ENCODE assay signal across 8 mouse cellular contexts in the genomic region with DNA sequence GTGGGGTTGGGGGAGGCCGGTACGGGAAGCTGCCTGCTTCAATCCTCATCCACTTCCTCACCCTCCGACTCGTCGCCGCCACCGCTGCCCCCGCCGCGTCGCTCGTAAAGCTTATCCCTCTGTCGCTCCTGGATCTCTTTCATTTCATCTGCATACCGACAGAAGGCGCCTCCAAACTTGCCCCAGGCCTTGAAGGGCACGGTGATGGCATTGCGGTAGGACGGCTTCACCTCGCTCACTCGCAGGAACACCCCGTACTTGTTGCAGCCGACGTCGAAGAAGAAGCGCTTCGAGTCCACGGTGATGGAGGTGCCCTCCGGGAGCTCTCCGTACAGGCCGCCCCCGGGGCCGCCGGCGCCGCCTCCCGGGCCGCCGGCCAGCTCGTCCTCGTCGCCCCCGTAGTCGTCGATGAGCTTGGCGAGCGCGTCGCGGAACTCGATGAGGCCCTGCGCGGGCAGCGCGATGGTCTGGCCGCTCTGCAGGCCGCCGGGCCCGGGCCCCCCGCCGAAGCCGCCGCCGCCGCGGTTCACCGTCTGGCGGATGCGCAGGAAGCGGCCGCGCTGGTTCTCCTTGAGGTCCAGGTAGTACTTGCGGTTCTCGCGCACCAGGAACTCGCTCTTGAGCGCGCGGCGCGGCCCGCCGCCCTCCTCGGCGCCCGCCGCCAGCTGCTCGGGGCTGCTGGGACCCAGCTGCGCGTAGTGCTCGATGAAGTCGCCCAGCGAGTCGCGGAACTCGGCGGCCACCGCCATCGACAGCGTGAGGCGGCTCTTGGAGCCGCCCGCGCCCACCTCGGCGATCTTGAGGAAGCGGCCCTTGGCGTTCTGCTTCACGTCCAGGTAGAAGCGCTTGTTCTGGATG. TPM values are rescaled to one million over a fixed set of nuclear protein-coding genes. Genes with fewer than 3 reads are reported as not detected.
A peak's percentile ranks its signal among the peaks of the same experiment; 100 is the strongest.
DNase-seq lines count a peak whose midpoint lies in the region; ATAC-seq and TF ChIP-seq lines count a peak whose summit lies in the region.

No protein-coding gene starts in this region.

- H3K27ac ChIP-seq in heart, embryonic 10.5 days = peak overlapping the region; percentile 94
- peak overlapping the region; percentile 98 for H3K27ac ChIP-seq in liver, embryonic 12.5 days

- peak overlapping the region; percentile 82 for H3K4me3 ChIP-seq in heart, embryonic 10.5 days
- H3K4me3 ChIP-seq in liver, embryonic 12.5 days = peak overlapping the region; percentile 99
- peak overlapping the region; percentile 63 for H3K4me3 ChIP-seq in myocyte

- peak; percentile 66 for ATAC-seq in erythroblast, adult 5-6 weeks (replicated peaks; ENCODE audit: low FRiP score, poor library complexity, severe bottlenecking)
- peak; percentile 44 for ATAC-seq in liver, embryonic 12.5 days

- H3K36me3 ChIP-seq in heart, embryonic 10.5 days = peaks cover 11% of the 10 kb centered on the region
- peaks cover 34% of the 10 kb centered on the region for H3K36me3 ChIP-seq in liver, embryonic 12.5 days
- peaks cover 29% of the 10 kb centered on the region for H3K36me3 ChIP-seq in myocyte (ENCODE audit: control insufficient read depth, insufficient read depth)

- no peaks in the 10 kb centered on the region for H3K27me3 ChIP-seq in heart, embryonic 10.5 days (ENCODE audit: insufficient read depth, poor library complexity, severe bottlenecking)
- no peaks in the 10 kb centered on the region for H3K27me3 ChIP-seq in liver, embryonic 12.5 days (replicated peaks)
- H3K27me3 ChIP-seq in myocyte (ENCODE audit: control insufficient read depth, insufficient read depth, insufficient read length) = no peaks in the 10 kb centered on the region

- peak overlapping the region; percentile 91 for H3ac ChIP-seq in myocyte (ENCODE audit: control insufficient read depth, insufficient read length)

- peak; percentile 67 to 73 for DNase-seq in B cell, adult 2 months
- DNase-seq in adrenal gland, postnatal 36 days = peak; percentile 62 to 67
- peak; percentile 82 for DNase-seq in heart, embryonic 10.5 days (ENCODE audit: low spot score)
- DNase-seq in kidney, adult 9 months = peak; percentile 46
- DNase-seq in spleen, postnatal 4 days (ENCODE audit: low spot score in 2 of 2) = peak; percentile 57 to 83

- peaks cover 50% of the 10 kb centered on the region for H3K79me2 ChIP-seq in myocyte (ENCODE audit: control insufficient read depth, insufficient read depth)

- peak overlapping the region; percentile 93 for H3K4me2 ChIP-seq in liver, embryonic 12.5 days
- H3K4me2 ChIP-seq in myocyte (ENCODE audit: low read depth) = peak overlapping the region; percentile 92

- TF ChIP-seq POLR2A in myocyte (IDR thresholded peaks at IDR 0.05; ENCODE audit: insufficient read length, low read depth) = peak; percentile 52

- H3K9ac ChIP-seq in liver, embryonic 12.5 days = peak overlapping the region; percentile 98

- WGBS in heart, embryonic 10.5 days = under 1% methylated on average over 109 of the region's 109 CpGs
- under 1% methylated on average over 108 of the region's 109 CpGs for WGBS in liver, embryonic 12.5 days (ENCODE audit: insufficient replicate concordance)

- no peaks in the 10 kb centered on the region for H3K9me3 ChIP-seq in heart, embryonic 10.5 days
- no peaks in the 10 kb centered on the region for H3K9me3 ChIP-seq in liver, embryonic 12.5 days (replicated peaks)

- H3K4me1 ChIP-seq in heart, embryonic 10.5 days = peaks cover 12% of the 10 kb centered on the region
- peaks cover 43% of the 10 kb centered on the region for H3K4me1 ChIP-seq in liver, embryonic 12.5 days

TF ChIP-seq in myocyte, 11 proteins besides CTCF, POLR2A, EP300 and RAD21:
- peak in 1 of 3 experiments; percentile 19 for TF ChIP-seq MYOG (IDR thresholded peaks at IDR 0.05; ENCODE audit: control insufficient read depth in 1 of 3, insufficient read depth in 1 of 3, insufficient read length in 2 of 3, low read depth in 2 of 3)
- no peak for TF ChIP-seq E2F4 (IDR thresholded peaks at IDR 0.05; ENCODE audit: insufficient read depth)
- TF ChIP-seq TCF3 (IDR thresholded peaks at IDR 0.05; ENCODE audit: insufficient read length, low read depth) = no peak
- peak; percentile 49 for TF ChIP-seq POLR2AphosphoS2 (IDR thresholded peaks at IDR 0.05; ENCODE audit: insufficient read length, low read depth)

RNA-seq across cellular contexts. Expression of gene Purb, which starts 0.6 kb away (rescaled TPM):
- total RNA-seq in adrenal gland, postnatal 36 days (2021) = 10 to 100 TPM; 72.5 to 82.2 TPM
- total RNA-seq in erythroblast, adult 5-6 weeks (2015; ENCODE audit: low replicate concordance) = 16.1 and 21.9 TPM in 2 replicates
- total RNA-seq in erythroblast, adult 5-6 weeks (2017; ENCODE audit: low replicate concordance) = 13.0 and 19.0 TPM in 2 replicates
- 21.0 and 24.4 TPM in 2 replicates for polyA plus RNA-seq in heart, embryonic 10.5 days (2016; fragmentation: Nextera tagmentation; extraction: Ambion mirVana)
- 11.2 and 11.6 TPM in 2 replicates for polyA plus RNA-seq in liver, embryonic 12.5 days (2016; fragmentation: Nextera tagmentation; extraction: Ambion mirVana)
- 33.2 TPM for polyA plus RNA-seq in myocyte (2012; fragmentation: generic; extraction: Trizol)

RNA-seq across cellular contexts. Expression of gene H2afv, which starts 30.9 kb away (rescaled TPM):
- 10 to 100 TPM; 64.9 to 68.8 TPM for total RNA-seq in adrenal gland, postnatal 36 days (2021)
- total RNA-seq in erythroblast, adult 5-6 weeks (2015; ENCODE audit: low replicate concordance) = 53.3 and 54.0 TPM in 2 replicates
- total RNA-seq in erythroblast, adult 5-6 weeks (2017; ENCODE audit: low replicate concordance) = 32.3 and 44.9 TPM in 2 replicates
- 303 and 415 TPM in 2 replicates for polyA plus RNA-seq in heart, embryonic 10.5 days (2016; fragmentation: Nextera tagmentation; extraction: Ambion mirVana)
- polyA plus RNA-seq in liver, embryonic 12.5 days (2016; fragmentation: Nextera tagmentation; extraction: Ambion mirVana) = 121 and 125 TPM in 2 replicates
- polyA plus RNA-seq in myocyte (2012; fragmentation: generic; extraction: Trizol) = 175 TPM

RNA-seq across cellular contexts. Expression of gene Myo1g, which starts 45.7 kb away (rescaled TPM):
- total RNA-seq in adrenal gland, postnatal 36 days (2021) = 1 to 10 TPM; 2.0 to 2.3 TPM
- 19.2 and 20.8 TPM in 2 replicates for total RNA-seq in erythroblast, adult 5-6 weeks (2015; ENCODE audit: low replicate concordance)
- total RNA-seq in erythroblast, adult 5-6 weeks (2017; ENCODE audit: low replicate concordance) = 18.7 and 20.8 TPM in 2 replicates
- polyA plus RNA-seq in heart, embryonic 10.5 days (2016; fragmentation: Nextera tagmentation; extraction: Ambion mirVana) = 0.69 and 1.6 TPM in 2 replicates
- 5.8 and 6.2 TPM in 2 replicates for polyA plus RNA-seq in liver, embryonic 12.5 days (2016; fragmentation: Nextera tagmentation; extraction: Ambion mirVana)
- polyA plus RNA-seq in myocyte (2012; fragmentation: generic; extraction: Trizol) = 0.04 TPM

RNA-seq across cellular contexts. Expression of gene Ppia, which starts 59.9 kb away (rescaled TPM):
- 1,000 to 10,000 TPM; 1,935 TPM for total RNA-seq in adrenal gland, postnatal 36 days (2021)
- total RNA-seq in erythroblast, adult 5-6 weeks (2015; ENCODE audit: low replicate concordance) = 1,176 and 1,185 TPM in 2 replicates
- 351 and 513 TPM in 2 replicates for total RNA-seq in erythroblast, adult 5-6 weeks (2017; ENCODE audit: low replicate concordance)
- polyA plus RNA-seq in heart, embryonic 10.5 days (2016; fragmentation: Nextera tagmentation; extraction: Ambion mirVana) = 4,882 and 5,148 TPM in 2 replicates
- 3,798 and 3,900 TPM in 2 replicates for polyA plus RNA-seq in liver, embryonic 12.5 days (2016; fragmentation: Nextera tagmentation; extraction: Ambion mirVana)
- polyA plus RNA-seq in myocyte (2012; fragmentation: generic; extraction: Trizol) = 3,065 TPM

Comparison
In these comparisons a context has a peak if more than half of its experiments do, and no peak if none do; other contexts are left out.
1. Peak in every context shown above with its lines: DNase-seq, ATAC-seq, H3K4me3 ChIP-seq and H3K27ac ChIP-seq.